Mouse (Mus musculus) CH12.LX (cell line): ENCODE results near the gene Mcee. TPM values are rescaled to one million over a fixed set of nuclear protein-coding genes. Genes with fewer than 3 reads are reported as not detected.

Source experiments
- DNase-seq: peaks from one replicate; pipeline ENCODE4 v3.0.0-alpha.2; 2013; ENCODE audit errors: extremely low read depth
- H3K27ac ChIP-seq: 2 replicates; pipeline ENCODE4 v1.5.1; 2012; ENCODE audit warnings: low read depth, mild to moderate bottlenecking, control low read depth, moderate library complexity; ENCODE audit not compliant: insufficient read depth
- H3K27me3 ChIP-seq: replicated peaks from 2 replicates; pipeline ENCODE3; 2012; ENCODE audit warnings: inconsistent platforms
- H3K36me3 ChIP-seq, 2 experiments: replicated peaks in 1 of 2; 2 replicates each; pipeline versions ENCODE3 to v1.6.1; 2012; ENCODE audit warnings: inconsistent platforms in 1 of 2, low read length in 1 of 2, mild to moderate bottlenecking in 1 of 2, mixed read lengths in 1 of 2, moderate library complexity in 1 of 2; ENCODE audit not compliant: control insufficient read depth in 1 of 2, insufficient read depth in 1 of 2
- H3K4me1 ChIP-seq, 2 experiments: 2 replicates each; pipeline ENCODE4 v1.6.1; 2012; ENCODE audit warnings: inconsistent platforms in 1 of 2, moderate library complexity in 1 of 2; ENCODE audit not compliant: insufficient read depth in 2 of 2, control insufficient read depth in 1 of 2
- H3K4me2 ChIP-seq: 2 replicates; pipeline ENCODE4 v1.6.1; 2012; ENCODE audit warnings: low read depth, mild to moderate bottlenecking, control low read depth; ENCODE audit not compliant: poor library complexity, insufficient read depth, severe bottlenecking
- H3K4me3 ChIP-seq, 3 experiments: fragments of 150-350 bp in 1 of 3; sonication (generic) in 1 of 3; replicated peaks in 1 of 3; 2 replicates each; pipeline versions ENCODE3 to v1.5.1; 2011 to 2012; ENCODE audit warnings: low read depth in 2 of 3, low read length in 2 of 3, mild to moderate bottlenecking in 2 of 3, moderate library complexity in 2 of 3, control low read depth in 1 of 3, improper control_type of control experiment in 1 of 3, inconsistent platforms in 1 of 3, mixed read lengths in 1 of 3; ENCODE audit not compliant: poor library complexity in 1 of 3
- H3K79me2 ChIP-seq: replicated peaks from 2 replicates; pipeline ENCODE4 v1.6.1; 2012; ENCODE audit warnings: mild to moderate bottlenecking, moderate library complexity; ENCODE audit not compliant: control insufficient read depth, poor library complexity, insufficient read depth, severe bottlenecking; ENCODE audit errors: extremely low read depth
- H3K9ac ChIP-seq: 2 replicates; pipeline ENCODE4 v1.6.1; 2012; ENCODE audit warnings: low read depth, mild to moderate bottlenecking, control low read depth, moderate library complexity; ENCODE audit not compliant: insufficient read depth
- H3K9me3 ChIP-seq: replicated peaks from 2 replicates; pipeline ENCODE3; 2012; ENCODE audit warnings: low read length, inconsistent platforms, mixed read lengths
- BHLHE40 ChIP-seq: IDR thresholded peaks from 2 replicates; pipeline ENCODE4 v1.6.1; 2011; ENCODE audit warnings: mild to moderate bottlenecking, low read depth, low read length, improper control_type of control experiment
- CHD2 ChIP-seq: IDR thresholded peaks from 2 replicates; pipeline ENCODE4 v1.6.1; 2011; ENCODE audit warnings: low read length, improper control_type of control experiment
- EP300 ChIP-seq: IDR thresholded peaks from 2 replicates; pipeline ENCODE4 v1.6.1; 2011; ENCODE audit warnings: low read length, improper control_type of control experiment
- GABPA ChIP-seq: IDR thresholded peaks from 2 replicates; pipeline ENCODE4 v1.6.1; 2012; ENCODE audit warnings: low read depth, low read length, improper control_type of control experiment, inconsistent platforms; ENCODE audit not compliant: insufficient replicate concordance
- IRF4 ChIP-seq: IDR thresholded peaks from 2 replicates; pipeline ENCODE4 v1.6.1; 2014; ENCODE audit warnings: low read depth, mild to moderate bottlenecking, inconsistent platforms, low read length, improper control_type of control experiment
- JUN ChIP-seq: IDR thresholded peaks from 2 replicates; pipeline ENCODE4 v1.6.1; 2011; ENCODE audit warnings: low read depth, mild to moderate bottlenecking, low read length, improper control_type of control experiment, moderate library complexity; ENCODE audit not compliant: insufficient read depth
- KAT2A ChIP-seq: IDR thresholded peaks from 2 replicates; pipeline ENCODE4 v1.6.1; 2012; ENCODE audit warnings: low read length, improper control_type of control experiment, inconsistent platforms; ENCODE audit not compliant: insufficient replicate concordance
- MAFK ChIP-seq: IDR thresholded peaks from 2 replicates; pipeline ENCODE4 v1.6.1; 2011; ENCODE audit warnings: low read length, improper control_type of control experiment; ENCODE audit not compliant: insufficient replicate concordance
- MAX ChIP-seq: IDR thresholded peaks from 2 replicates; pipeline ENCODE4 v1.6.1; 2011; ENCODE audit warnings: low read length, improper control_type of control experiment
- MEF2A ChIP-seq: IDR thresholded peaks from 2 replicates; pipeline ENCODE4 v1.6.1; 2014; ENCODE audit warnings: low read depth, mild to moderate bottlenecking, inconsistent platforms, low read length, improper control_type of control experiment, borderline replicate concordance
- MXI1 ChIP-seq: IDR thresholded peaks from 2 replicates; pipeline ENCODE4 v1.6.1; 2011; ENCODE audit warnings: mild to moderate bottlenecking, low read depth, low read length, improper control_type of control experiment
- MYC ChIP-seq: IDR thresholded peaks from 2 replicates; pipeline ENCODE4 v1.6.1; 2011; ENCODE audit warnings: low read depth, mild to moderate bottlenecking, improper control_type of control experiment, low read length
- NELFE ChIP-seq: IDR thresholded peaks from 2 replicates; pipeline ENCODE4 v1.6.1; 2011; ENCODE audit warnings: low read depth, low read length, improper control_type of control experiment
- NRF1 ChIP-seq: IDR thresholded peaks from 2 replicates; pipeline ENCODE4 v1.6.1; 2014; ENCODE audit warnings: low read depth, mild to moderate bottlenecking, inconsistent platforms, low read length, improper control_type of control experiment, moderate library complexity
- PAX5 ChIP-seq: IDR thresholded peaks from 2 replicates; pipeline ENCODE4 v1.6.1; 2012; ENCODE audit warnings: low read length, inconsistent platforms, mixed read lengths
- POLR2AphosphoS2 ChIP-seq: IDR thresholded peaks from 2 replicates; pipeline ENCODE4 v1.6.1; 2011; ENCODE audit warnings: low read depth, low read length, improper control_type of control experiment
- RAD21 ChIP-seq: IDR thresholded peaks from 2 replicates; pipeline ENCODE4 v1.6.1; 2011; ENCODE audit warnings: low read depth, mild to moderate bottlenecking, low read length, improper control_type of control experiment, moderate library complexity
- RCOR1 ChIP-seq: conservative IDR thresholded peaks from 2 replicates; pipeline ENCODE4 v1.6.1; 2012; ENCODE audit warnings: low read depth, mild to moderate bottlenecking, inconsistent platforms, low read length, improper control_type of control experiment
- SIN3A ChIP-seq: IDR thresholded peaks from 2 replicates; pipeline ENCODE4 v1.6.1; 2012; ENCODE audit warnings: low read length, improper control_type of control experiment, inconsistent platforms
- TCF12 ChIP-seq: IDR thresholded peaks from 2 replicates; pipeline ENCODE4 v1.6.1; 2014; ENCODE audit warnings: low read depth, mild to moderate bottlenecking, inconsistent platforms, low read length, improper control_type of control experiment
- UBTF ChIP-seq: IDR thresholded peaks from 2 replicates; pipeline ENCODE4 v1.6.1; 2012; ENCODE audit warnings: low read depth, mild to moderate bottlenecking, inconsistent platforms, low read length, improper control_type of control experiment, moderate library complexity
- USF1 ChIP-seq: IDR thresholded peaks from 2 replicates; pipeline ENCODE4 v1.6.1; 2014; ENCODE audit warnings: low read depth, mild to moderate bottlenecking, inconsistent platforms, low read length, improper control_type of control experiment
- USF2 ChIP-seq: conservative IDR thresholded peaks from 2 replicates; pipeline ENCODE4 v1.6.1; 2011; ENCODE audit warnings: low read depth, low read length, improper control_type of control experiment
- ZKSCAN1 ChIP-seq: IDR thresholded peaks from 2 replicates; pipeline ENCODE4 v1.6.1; 2012; ENCODE audit warnings: low read depth, inconsistent platforms, low read length, improper control_type of control experiment, borderline replicate concordance
- dilution Hi-C: fragments of 300-500 bp; cut with MboI; formaldehyde crosslinking; loops from 2 replicates; pipeline ENCODE4 v1.14.3; 2020; ENCODE audit warnings: low sequenced_read_pairs; ENCODE audit not compliant: extremely low pct_unique_long_range_greater_than_20kb, extremely low pct_ligation_motif_present
- in situ Hi-C: fragments of 300-500 bp; cut with MboI; formaldehyde crosslinking; loops from 3 replicates; pipeline ENCODE4 v1.14.3; 2019; ENCODE audit warnings: low sequenced_read_pairs, low pct_ligation_motif_present, low pct_unique_long_range_greater_than_20kb, mixed read lengths
- polyA plus RNA-seq: library from polyadenylated mRNA; unstranded; fragments of >175 nt; gene quantifications from 2 replicates; pipeline ENCODE4 v1.2.1, GENCODE M21; 2012; ENCODE audit warnings: low read depth; ENCODE audit not compliant: insufficient read length
- total RNA-seq, 2 experiments: library from RNA; depleted of rRNA; stranded (reverse); fragments of 300-350 nt in 1 of 2; fragments of >200 nt in 1 of 2; gene quantifications; 2 replicates each; pipeline ENCODE4 v1.2.3; 2012 to 2014

The Mcee gene
- total and polyA plus RNA-seq, 3 experiments: 13.8 to 15.8 (median 13.9) TPM

GRCm38 (mm10) chr7:64365863-64366262 is 26.5 kb upstream of the Mcee start:
- Histone ChIP-seq H3K9ac (no peak overlapping the region), H3K4me1 (peaks cover 0 to 2% of the 10 kb centered on the region in 2 experiments; a peak in 1 of 4 replicates), H3K79me2 (no peaks in the 10 kb centered on the region), H3K27me3 (no peaks in the 10 kb centered on the region), H3K27ac (no peak overlapping the region), H3K9me3 (no peaks in the 10 kb centered on the region), H3K4me3 (no peak overlapping the region), H3K4me2 (no peak overlapping the region), H3K36me3 (peaks cover 34 to 87% of the 10 kb centered on the region in 2 experiments)
- dilution Hi-C loops (no loop called here), in situ Hi-C loops (no loop called here)
- DNase-seq: no peak
- TF ChIP-seq BHLHE40: no peak
- TF ChIP-seq POLR2AphosphoS2: no peak
- TF ChIP-seq MYC: no peak
- no peak for TF ChIP-seq KAT2A
- no peak for TF ChIP-seq TCF12
- no peak for TF ChIP-seq USF1
- TF ChIP-seq MAFK: no peak
- no peak for TF ChIP-seq USF2
- no peak for TF ChIP-seq UBTF
- TF ChIP-seq MEF2A: no peak
- no peak for TF ChIP-seq JUN
- no peak for TF ChIP-seq NRF1
- no peak for TF ChIP-seq CHD2
- TF ChIP-seq EP300: no peak
- no peak for TF ChIP-seq MXI1

GRCm38 (mm10) chr7:64369841-64370240 is 22.6 kb upstream of the Mcee start:
- dilution Hi-C loops: no loop called here

More at GRCm38 (mm10) chr7:64369841-64370240, 22.6 kb upstream of the Mcee start:
- Histone ChIP-seq H3K79me2 (no peaks in the 10 kb centered on the region), H3K4me1 (peaks cover 0 to 10% of the 10 kb centered on the region in 2 experiments; a peak in 2 of 4 replicates), H3K9me3 (no peaks in the 10 kb centered on the region), H3K36me3 (peaks cover 10 to 65% of the 10 kb centered on the region in 2 experiments), H3K4me2 (no peak overlapping the region), H3K9ac (no peak overlapping the region), H3K27ac (no peak overlapping the region), H3K27me3 (no peaks in the 10 kb centered on the region), H3K4me3 (no peak overlapping the region)
- TF ChIP-seq MEF2A (no peak), USF1 (no peak), RAD21 (no peak), SIN3A (no peak), EP300 (no peak), NELFE (no peak), IRF4 (no peak), MAX (no peak), RCOR1 (no peak), GABPA (no peak), TCF12 (no peak), ZKSCAN1 (no peak), PAX5 (no peak), MYC (no peak)
- in situ Hi-C loops: no loop called here
- no peak for DNase-seq
